Mouse (Mus musculus) CH12.LX (cell line): ENCODE measurements around the gene Mapk1ip1. TPM values are rescaled to one million over a fixed set of nuclear protein-coding genes. Genes with fewer than 3 reads are reported as not detected.

Experiments used
- DNase-seq: peaks from one replicate; pipeline ENCODE4 v3.0.0-alpha.2; 2013; ENCODE audit errors: extremely low read depth
- H3K27ac ChIP-seq: 2 replicates; pipeline ENCODE4 v1.5.1; 2012; ENCODE audit warnings: low read depth, mild to moderate bottlenecking, control low read depth, moderate library complexity; ENCODE audit not compliant: insufficient read depth
- H3K27me3 ChIP-seq: replicated peaks from 2 replicates; pipeline ENCODE3; 2012; ENCODE audit warnings: inconsistent platforms
- H3K36me3 ChIP-seq, 2 experiments: replicated peaks in 1 of 2; 2 replicates each; pipeline versions ENCODE3 to v1.6.1; 2012; ENCODE audit warnings: inconsistent platforms in 1 of 2, low read length in 1 of 2, mild to moderate bottlenecking in 1 of 2, mixed read lengths in 1 of 2, moderate library complexity in 1 of 2; ENCODE audit not compliant: control insufficient read depth in 1 of 2, insufficient read depth in 1 of 2
- H3K4me1 ChIP-seq, 2 experiments: 2 replicates each; pipeline ENCODE4 v1.6.1; 2012; ENCODE audit warnings: inconsistent platforms in 1 of 2, moderate library complexity in 1 of 2; ENCODE audit not compliant: insufficient read depth in 2 of 2, control insufficient read depth in 1 of 2
- H3K4me2 ChIP-seq: 2 replicates; pipeline ENCODE4 v1.6.1; 2012; ENCODE audit warnings: low read depth, mild to moderate bottlenecking, control low read depth; ENCODE audit not compliant: poor library complexity, insufficient read depth, severe bottlenecking
- H3K4me3 ChIP-seq, 3 experiments: fragments of 150-350 bp in 1 of 3; sonication (generic) in 1 of 3; replicated peaks in 1 of 3; 2 replicates each; pipeline versions ENCODE3 to v1.5.1; 2011 to 2012; ENCODE audit warnings: low read depth in 2 of 3, low read length in 2 of 3, mild to moderate bottlenecking in 2 of 3, moderate library complexity in 2 of 3, control low read depth in 1 of 3, improper control_type of control experiment in 1 of 3, inconsistent platforms in 1 of 3, mixed read lengths in 1 of 3; ENCODE audit not compliant: poor library complexity in 1 of 3
- H3K79me2 ChIP-seq: replicated peaks from 2 replicates; pipeline ENCODE4 v1.6.1; 2012; ENCODE audit warnings: mild to moderate bottlenecking, moderate library complexity; ENCODE audit not compliant: control insufficient read depth, poor library complexity, insufficient read depth, severe bottlenecking; ENCODE audit errors: extremely low read depth
- H3K9ac ChIP-seq: 2 replicates; pipeline ENCODE4 v1.6.1; 2012; ENCODE audit warnings: low read depth, mild to moderate bottlenecking, control low read depth, moderate library complexity; ENCODE audit not compliant: insufficient read depth
- H3K9me3 ChIP-seq: replicated peaks from 2 replicates; pipeline ENCODE3; 2012; ENCODE audit warnings: low read length, inconsistent platforms, mixed read lengths
- BHLHE40 ChIP-seq: IDR thresholded peaks from 2 replicates; pipeline ENCODE4 v1.6.1; 2011; ENCODE audit warnings: mild to moderate bottlenecking, low read depth, low read length, improper control_type of control experiment
- CHD1 ChIP-seq: IDR thresholded peaks from 2 replicates; pipeline ENCODE4 v1.6.1; 2012; ENCODE audit warnings: low read depth, low read length, improper control_type of control experiment, inconsistent platforms
- CHD2 ChIP-seq: IDR thresholded peaks from 2 replicates; pipeline ENCODE4 v1.6.1; 2011; ENCODE audit warnings: low read length, improper control_type of control experiment
- CTCF ChIP-seq, 2 experiments: IDR thresholded peaks in 1 of 2; conservative IDR thresholded peaks in 1 of 2; 2 replicates each; pipeline ENCODE4 v1.5.1; 2011 to 2012; ENCODE audit warnings: low read depth in 2 of 2, low read length in 2 of 2, improper control_type of control experiment in 1 of 2, inconsistent platforms in 1 of 2, mild to moderate bottlenecking in 1 of 2, moderate library complexity in 1 of 2
- EP300 ChIP-seq: IDR thresholded peaks from 2 replicates; pipeline ENCODE4 v1.6.1; 2011; ENCODE audit warnings: low read length, improper control_type of control experiment
- ETS1 ChIP-seq: conservative IDR thresholded peaks from 2 replicates; pipeline ENCODE4 v1.6.1; 2012; ENCODE audit warnings: low read depth, mild to moderate bottlenecking, inconsistent platforms, low read length, improper control_type of control experiment, moderate library complexity
- GABPA ChIP-seq: IDR thresholded peaks from 2 replicates; pipeline ENCODE4 v1.6.1; 2012; ENCODE audit warnings: low read depth, low read length, improper control_type of control experiment, inconsistent platforms; ENCODE audit not compliant: insufficient replicate concordance
- JUND ChIP-seq: conservative IDR thresholded peaks from 2 replicates; pipeline ENCODE4 v1.6.1; 2011; ENCODE audit warnings: low read depth, low read length, improper control_type of control experiment
- KAT2A ChIP-seq: IDR thresholded peaks from 2 replicates; pipeline ENCODE4 v1.6.1; 2012; ENCODE audit warnings: low read length, improper control_type of control experiment, inconsistent platforms; ENCODE audit not compliant: insufficient replicate concordance
- MAFK ChIP-seq: IDR thresholded peaks from 2 replicates; pipeline ENCODE4 v1.6.1; 2011; ENCODE audit warnings: low read length, improper control_type of control experiment; ENCODE audit not compliant: insufficient replicate concordance
- MAZ ChIP-seq: IDR thresholded peaks from 2 replicates; pipeline ENCODE4 v1.6.1; 2012; ENCODE audit warnings: low read depth, mild to moderate bottlenecking, inconsistent platforms, low read length, improper control_type of control experiment, moderate library complexity
- MEF2A ChIP-seq: IDR thresholded peaks from 2 replicates; pipeline ENCODE4 v1.6.1; 2014; ENCODE audit warnings: low read depth, mild to moderate bottlenecking, inconsistent platforms, low read length, improper control_type of control experiment, borderline replicate concordance
- PAX5 ChIP-seq: IDR thresholded peaks from 2 replicates; pipeline ENCODE4 v1.6.1; 2012; ENCODE audit warnings: low read length, inconsistent platforms, mixed read lengths
- POLR2A ChIP-seq: IDR thresholded peaks from 2 replicates; pipeline ENCODE4 v1.6.1; 2011; ENCODE audit warnings: low read depth, mild to moderate bottlenecking, improper control_type of control experiment, low read length
- RAD21 ChIP-seq: IDR thresholded peaks from 2 replicates; pipeline ENCODE4 v1.6.1; 2011; ENCODE audit warnings: low read depth, mild to moderate bottlenecking, low read length, improper control_type of control experiment, moderate library complexity
- TBP ChIP-seq: conservative IDR thresholded peaks from 2 replicates; pipeline ENCODE4 v1.6.1; 2011; ENCODE audit warnings: low read depth, low read length, improper control_type of control experiment
- TCF12 ChIP-seq: IDR thresholded peaks from 2 replicates; pipeline ENCODE4 v1.6.1; 2014; ENCODE audit warnings: low read depth, mild to moderate bottlenecking, inconsistent platforms, low read length, improper control_type of control experiment
- USF1 ChIP-seq: IDR thresholded peaks from 2 replicates; pipeline ENCODE4 v1.6.1; 2014; ENCODE audit warnings: low read depth, mild to moderate bottlenecking, inconsistent platforms, low read length, improper control_type of control experiment
- USF2 ChIP-seq: conservative IDR thresholded peaks from 2 replicates; pipeline ENCODE4 v1.6.1; 2011; ENCODE audit warnings: low read depth, low read length, improper control_type of control experiment
- ZKSCAN1 ChIP-seq: IDR thresholded peaks from 2 replicates; pipeline ENCODE4 v1.6.1; 2012; ENCODE audit warnings: low read depth, inconsistent platforms, low read length, improper control_type of control experiment, borderline replicate concordance
- dilution Hi-C: fragments of 300-500 bp; cut with MboI; formaldehyde crosslinking; loops from 2 replicates; pipeline ENCODE4 v1.14.3; 2020; ENCODE audit warnings: low sequenced_read_pairs; ENCODE audit not compliant: extremely low pct_unique_long_range_greater_than_20kb, extremely low pct_ligation_motif_present
- in situ Hi-C: fragments of 300-500 bp; cut with MboI; formaldehyde crosslinking; loops from 3 replicates; pipeline ENCODE4 v1.14.3; 2019; ENCODE audit warnings: low sequenced_read_pairs, low pct_ligation_motif_present, low pct_unique_long_range_greater_than_20kb, mixed read lengths
- polyA plus RNA-seq: library from polyadenylated mRNA; unstranded; fragments of >175 nt; gene quantifications from 2 replicates; pipeline ENCODE4 v1.2.1, GENCODE M21; 2012; ENCODE audit warnings: low read depth; ENCODE audit not compliant: insufficient read length
- total RNA-seq, 2 experiments: library from RNA; depleted of rRNA; stranded (reverse); fragments of 300-350 nt in 1 of 2; fragments of >200 nt in 1 of 2; gene quantifications; 2 replicates each; pipeline ENCODE4 v1.2.3; 2012 to 2014

The Mapk1ip1 gene
- total and polyA plus RNA-seq, 3 experiments, result 4.2 to 6.6 (median 5.1) TPM

GRCm38 (mm10) chr7:138856670-138857069 is 10.6 kb upstream of the Mapk1ip1 start:
- Histone ChIP-seq H3K79me2 (peaks cover 7% of the 10 kb centered on the region; the same call in 1 of the 2 replicates), H3K36me3 (peaks cover 19 to 72% of the 10 kb centered on the region in 2 experiments), H3K4me3 (no peak overlapping the region), H3K4me2 (no peak overlapping the region), H3K27ac (no peak overlapping the region), H3K9me3 (no peaks in the 10 kb centered on the region), H3K4me1 (peaks cover 0 to 11% of the 10 kb centered on the region in 2 experiments; a peak in 2 of 4 replicates)
- in situ Hi-C loops (no loop called here), dilution Hi-C loops (no loop called here)
- DNase-seq, result no peak
- TF ChIP-seq TCF12 (no peak), GABPA (no peak), MAZ (no peak), RAD21 (no peak), ETS1 (no peak), JUND (no peak), PAX5 (no peak), MAFK (no peak), CHD1 (no peak), BHLHE40 (no peak), CHD2 (no peak), USF1 (no peak), MEF2A (no peak), TBP (no peak), CTCF (conservative IDR thresholded peaks at IDR 0.05 in 1 of 2, IDR thresholded peaks at IDR 0.05 in 1 of 2; ENCODE audit: low read depth in 2 of 2, low read length in 2 of 2) (no peak), ZKSCAN1 (no peak), USF2 (no peak), KAT2A (no peak)
- TF ChIP-seq, all 38 proteins: peak for 0
- no peaks in the 10 kb centered on the region for H3K27me3 ChIP-seq
- H3K9ac ChIP-seq, result no peak overlapping the region

- in situ Hi-C loops, result no loop called here
- Histone ChIP-seq H3K4me3 (no peak overlapping the region), H3K9me3 (no peaks in the 10 kb centered on the region)
- no peak for DNase-seq
- no peak for TF ChIP-seq MEF2A
- no peak for TF ChIP-seq RAD21
- TF ChIP-seq POLR2A, result no peak
- no peak for TF ChIP-seq TCF12
- TF ChIP-seq BHLHE40, result no peak
- TF ChIP-seq EP300, result no peak
- no peak for TF ChIP-seq GABPA
- no peak for TF ChIP-seq ETS1
- no peak for TF ChIP-seq PAX5
- TF ChIP-seq, all 38 proteins: peak for 0
- Histone ChIP-seq H3K4me1 (peaks cover 0 to 11% of the 10 kb centered on the region in 2 experiments; a peak in 2 of 4 replicates), H3K27ac (no peak overlapping the region), H3K9ac (no peak overlapping the region), H3K27me3 (no peaks in the 10 kb centered on the region), H3K79me2 (peaks cover 9% of the 10 kb centered on the region), H3K4me2 (no peak overlapping the region), H3K36me3 (peaks cover 24 to 73% of the 10 kb centered on the region in 2 experiments)
- dilution Hi-C loops, result no loop called here
Observed at GRCm38 (mm10) chr7:138854201-138854600, 8.1 kb upstream of the Mapk1ip1 start.
